Mouse (Mus musculus) layer of hippocampus, adult 9-10 months (tissue): ENCODE results near the gene Rassf3.

Source experiments
- DNase-seq: peaks from one replicate; pipeline ENCODE4 v3.0.0; 2022; ENCODE audit warnings: low spot score

Rassf3 gene

DNA sequence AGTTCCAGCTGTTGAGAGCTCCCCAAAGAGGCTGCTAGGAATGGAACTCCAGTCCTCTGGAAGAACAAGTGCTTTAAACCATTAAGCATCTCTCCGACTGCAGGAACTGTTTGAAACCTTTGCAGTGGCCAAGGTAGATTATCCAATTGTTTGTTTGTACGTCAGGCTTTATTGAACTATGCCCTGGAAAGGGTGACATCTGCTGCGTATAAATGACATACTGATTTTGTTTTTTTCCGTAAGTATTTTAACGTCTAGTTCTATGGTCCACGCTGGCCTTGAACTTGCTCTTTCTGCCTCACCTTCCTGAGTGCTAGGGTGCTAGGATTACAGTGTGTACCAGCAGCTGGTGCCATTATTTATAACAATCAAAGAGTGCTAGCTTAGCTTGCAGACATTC is 13.8 kb upstream of the Rassf3 start:
- DNase-seq, result no peak

DNA sequence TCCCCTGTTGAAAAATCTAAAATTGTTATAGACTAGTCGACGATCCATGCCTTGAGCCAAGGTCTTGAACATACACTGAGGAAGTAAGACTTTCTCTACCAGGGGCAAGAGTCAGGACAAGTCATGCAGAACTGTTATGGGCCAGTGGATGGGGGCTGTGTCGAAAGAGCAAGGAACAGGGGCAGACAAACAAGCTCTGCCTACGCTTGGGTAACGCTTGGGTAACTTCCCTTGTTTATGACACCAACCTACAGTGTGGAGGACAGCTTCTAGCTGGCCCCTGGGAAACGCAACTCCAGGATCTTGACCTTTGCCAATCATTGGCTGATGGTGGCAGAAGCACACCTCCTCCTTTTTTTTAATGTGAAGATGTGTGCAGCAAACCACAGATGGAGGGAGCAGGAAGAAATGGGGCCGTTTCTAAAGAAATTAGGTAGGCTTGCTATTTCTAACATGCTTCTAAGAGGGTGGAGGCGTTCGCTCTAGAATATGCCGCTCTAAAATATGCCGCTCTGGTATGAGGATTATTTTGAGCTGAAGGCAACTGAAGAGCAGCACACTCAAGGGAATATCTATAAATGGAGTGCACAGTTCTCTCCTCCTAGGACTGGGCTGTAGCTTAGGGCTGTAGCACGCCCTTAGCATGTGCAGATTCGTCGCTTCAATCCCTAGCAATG is 12.6 kb upstream of the Rassf3 start:
- no peak for DNase-seq

DNA sequence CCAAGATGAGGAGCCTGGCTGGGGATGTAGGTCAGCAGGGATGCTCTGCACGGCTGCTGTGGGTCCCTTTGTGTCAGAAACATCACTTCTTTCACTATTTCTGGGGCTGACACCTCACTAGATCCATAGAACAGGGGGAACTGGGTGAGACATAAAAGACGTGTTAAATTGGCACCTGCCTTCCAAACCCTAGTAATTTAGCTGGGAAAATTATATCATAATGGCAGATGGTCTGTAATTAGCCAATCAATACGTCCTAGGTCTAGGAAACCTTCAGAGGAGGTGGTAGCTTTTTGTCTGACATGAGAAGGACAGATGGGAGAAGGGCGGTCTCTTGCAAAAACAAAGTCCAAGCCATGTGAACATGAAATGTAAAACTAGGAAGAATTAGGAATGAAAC is 11.6 kb upstream of the Rassf3 start:
- DNase-seq, result no peak

DNA sequence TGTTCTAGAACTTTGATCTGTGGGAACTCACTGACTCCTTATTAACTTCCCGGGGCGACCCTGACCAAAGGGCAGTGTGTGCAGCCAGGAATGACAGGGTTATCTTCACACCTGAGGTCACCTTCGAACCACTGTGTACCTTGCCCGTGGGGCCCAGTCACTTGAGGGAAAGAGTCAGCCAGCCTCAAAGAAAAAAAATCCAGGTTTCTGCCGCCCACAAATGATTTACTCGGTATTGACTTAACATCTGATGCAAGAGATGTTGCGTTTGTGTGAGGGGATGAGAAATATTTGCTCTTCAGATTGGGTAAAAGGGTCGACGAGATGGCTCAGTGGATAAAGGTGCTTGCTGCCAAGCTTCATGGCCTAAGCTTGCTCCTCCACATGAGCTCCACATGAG is 10.2 kb upstream of the Rassf3 start:
- DNase-seq, result no peak

DNA sequence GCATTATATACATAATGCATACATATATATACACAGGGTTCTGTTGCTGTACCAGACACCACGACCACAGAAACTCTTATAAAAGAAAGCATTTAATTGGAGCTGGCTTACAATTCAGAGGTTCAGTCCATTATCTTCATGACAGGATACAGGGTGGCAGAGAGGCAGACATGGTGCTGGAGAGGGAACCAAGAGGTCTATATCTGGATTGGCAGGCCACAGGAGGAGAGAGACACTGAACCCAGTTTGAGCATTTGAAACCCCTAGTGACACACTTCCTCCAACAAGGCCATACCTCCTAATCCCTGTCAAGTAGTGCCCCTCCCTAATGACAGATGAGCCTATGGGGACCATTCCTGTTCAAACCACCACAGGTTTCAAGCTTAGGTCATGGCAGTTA is 7.2 kb upstream of the Rassf3 start:
- DNase-seq, result no peak

DNA sequence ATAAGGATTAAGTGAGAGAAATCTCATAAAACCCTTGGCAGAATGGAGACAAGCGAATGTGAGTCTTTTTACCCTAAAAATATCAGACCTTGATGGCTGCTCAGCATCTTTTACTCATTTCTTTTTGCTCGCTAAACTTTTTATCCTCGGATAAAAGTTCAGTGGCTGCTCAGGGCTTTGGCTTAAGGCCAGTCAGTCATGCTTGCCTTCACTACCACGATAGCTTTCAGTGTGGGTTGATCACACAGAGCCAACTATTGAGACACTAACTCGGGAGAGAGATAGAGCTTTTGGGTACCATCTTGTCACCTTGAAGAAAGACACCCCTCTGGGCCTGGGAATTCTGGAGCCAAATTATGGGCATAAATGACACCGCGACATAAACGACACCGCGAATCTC is 5.0 kb upstream of the Rassf3 start:
- DNase-seq, result no peak

DNA sequence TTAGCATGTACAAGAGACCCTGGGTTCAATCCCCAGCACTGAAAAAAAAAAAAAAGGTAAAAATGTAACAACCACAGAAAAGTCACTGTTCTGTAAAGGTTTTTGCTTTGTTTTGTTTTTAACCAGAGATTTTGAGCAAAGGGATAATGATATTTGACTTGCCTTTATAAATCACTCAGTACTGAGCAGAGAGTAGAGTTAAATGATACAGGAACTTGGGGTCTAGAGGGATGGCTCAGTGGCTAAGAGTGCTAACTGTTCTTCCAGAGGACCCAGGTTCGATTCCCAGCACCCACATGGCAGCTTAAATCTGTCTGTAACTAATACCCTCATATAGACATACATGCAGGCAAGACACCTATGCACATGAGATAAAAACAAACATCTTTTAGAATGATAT is 3.8 kb upstream of the Rassf3 start:
- no peak for DNase-seq

DNA sequence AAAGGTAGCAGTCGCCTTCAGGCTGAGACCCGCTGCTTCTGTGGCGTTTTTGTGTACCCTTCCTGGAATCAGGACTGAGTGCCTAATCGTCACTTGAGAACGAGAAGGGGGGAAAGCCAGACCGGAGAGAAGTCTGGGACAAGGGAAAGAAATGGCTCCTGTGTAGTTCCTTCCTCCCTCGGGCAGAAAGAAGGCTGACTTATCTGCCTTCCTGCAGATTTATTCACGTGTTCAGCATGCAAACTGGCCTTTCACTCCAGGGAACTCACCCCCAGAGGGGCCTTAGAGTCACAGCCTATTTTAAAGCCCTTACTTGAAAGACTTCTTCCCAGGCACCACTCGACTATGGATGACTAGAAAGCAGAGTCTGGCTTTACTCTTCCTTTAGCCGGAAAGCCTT is 1.3 kb upstream of the Rassf3 start:
- DNase-seq, result no peak

DNA sequence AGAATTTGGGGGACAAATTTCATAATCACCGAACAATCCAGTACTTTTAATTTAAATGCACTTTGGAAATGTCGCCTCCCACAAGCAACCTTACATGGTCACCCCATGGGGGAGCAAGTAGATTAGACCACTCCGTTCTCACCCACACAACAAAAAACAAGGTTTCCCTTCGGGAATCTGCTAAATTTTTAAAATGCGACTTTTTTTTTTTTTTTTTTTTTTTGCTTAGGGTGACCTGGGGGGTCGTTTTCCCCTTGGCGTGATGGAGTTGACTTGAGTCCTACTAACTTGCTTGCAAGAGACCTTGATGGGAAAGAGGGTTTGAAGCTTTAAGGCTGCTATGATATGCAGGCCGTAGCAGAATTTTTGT is 806 bp upstream of the Rassf3 start:
- DNase-seq, result no peak

DNA sequence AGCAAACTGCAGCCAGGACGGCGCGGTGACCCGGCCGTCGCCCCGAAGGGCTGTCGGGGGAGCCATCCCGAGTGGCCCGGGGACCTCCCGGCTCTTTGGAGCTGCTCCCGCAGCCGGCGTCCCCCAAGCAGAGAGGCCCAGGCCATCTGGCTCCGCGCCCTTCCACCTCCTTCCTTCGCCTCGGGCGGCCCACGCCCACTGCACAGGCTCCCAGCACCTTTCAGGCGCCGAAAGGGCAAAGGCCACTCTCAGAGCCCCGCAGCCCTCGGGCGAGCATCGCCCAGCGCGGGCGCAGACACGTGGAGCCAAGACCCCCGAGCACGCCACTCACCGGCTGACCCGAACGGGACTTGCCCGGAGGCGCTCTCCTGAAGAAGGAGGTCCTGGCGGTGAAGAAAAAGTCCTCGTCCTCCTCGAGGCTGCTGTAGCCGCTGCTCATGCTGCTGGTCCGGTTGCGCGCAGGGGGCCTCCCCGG is 438 bp downstream of the Rassf3 start:
- no peak for DNase-seq

DNA sequence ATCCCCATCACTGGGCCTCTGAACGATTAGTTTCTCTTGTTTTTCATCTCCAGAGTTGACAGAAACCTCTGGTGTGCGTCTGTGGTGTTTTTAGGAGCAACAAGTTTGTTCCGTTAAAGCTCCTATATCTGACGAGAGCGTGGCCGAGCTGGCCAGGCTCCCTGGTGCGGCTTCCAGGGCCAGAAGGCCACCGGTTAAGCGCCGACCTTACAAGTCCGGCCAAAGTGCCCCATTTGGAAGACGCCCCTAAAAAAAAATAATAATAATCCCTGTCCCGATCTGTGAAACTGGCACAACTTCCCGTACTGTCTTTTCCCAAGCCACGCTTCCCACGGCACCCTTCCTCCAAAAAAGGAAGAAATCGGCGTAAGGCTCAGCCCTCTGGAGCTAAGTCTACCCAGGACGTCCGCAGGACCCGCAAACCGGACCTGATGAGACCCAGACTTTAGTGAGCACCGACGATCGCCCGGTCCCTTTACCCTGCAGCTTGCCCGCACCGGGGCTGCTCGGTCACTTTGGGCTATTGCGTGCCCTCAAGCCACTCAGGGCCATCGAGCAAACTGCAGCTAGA is 961 bp downstream of the Rassf3 start:
- no peak for DNase-seq

DNA sequence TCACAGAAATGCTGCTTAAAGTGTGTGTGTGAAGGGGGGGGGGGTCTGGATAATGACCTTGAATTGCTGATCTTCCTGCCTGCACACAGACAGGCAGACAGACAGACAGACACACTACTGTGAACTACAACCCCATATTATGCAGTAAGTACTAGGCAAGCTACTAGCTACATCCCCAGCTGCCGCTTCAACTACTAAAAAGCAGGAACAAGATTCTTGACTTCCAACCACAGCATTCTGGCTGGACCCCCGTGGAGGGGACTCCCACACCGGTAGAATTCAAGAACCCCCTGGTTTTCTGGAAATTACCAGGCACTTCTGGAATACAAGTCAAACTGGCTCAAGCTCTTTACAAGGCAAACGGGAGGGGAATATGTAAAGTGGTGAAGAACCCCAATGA is 1.9 kb downstream of the Rassf3 start:
- no peak for DNase-seq

DNA sequence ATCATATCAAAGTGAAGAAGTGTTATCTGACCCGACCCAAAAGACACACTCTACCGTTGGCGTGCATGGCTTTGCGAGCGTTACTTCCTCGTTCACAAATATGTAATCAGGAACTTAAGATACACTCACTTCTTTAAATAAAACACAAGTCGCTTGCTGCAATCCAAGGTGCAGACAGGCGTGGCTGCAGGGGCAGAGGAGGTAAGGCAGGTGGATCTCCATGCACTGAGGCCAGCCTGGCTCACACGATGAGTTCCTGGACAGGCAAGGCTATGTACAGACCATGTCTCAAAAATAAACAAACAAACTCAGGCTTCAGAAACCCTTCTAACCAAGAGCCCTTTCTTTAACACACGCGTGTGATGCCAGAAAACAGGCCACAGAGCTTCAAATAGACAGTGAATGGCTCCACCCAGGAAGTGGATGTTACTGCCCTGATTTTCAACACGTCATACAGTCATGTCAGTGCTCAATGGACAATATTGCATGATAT is 2.4 kb downstream of the Rassf3 start:
- DNase-seq, result no peak

DNA sequence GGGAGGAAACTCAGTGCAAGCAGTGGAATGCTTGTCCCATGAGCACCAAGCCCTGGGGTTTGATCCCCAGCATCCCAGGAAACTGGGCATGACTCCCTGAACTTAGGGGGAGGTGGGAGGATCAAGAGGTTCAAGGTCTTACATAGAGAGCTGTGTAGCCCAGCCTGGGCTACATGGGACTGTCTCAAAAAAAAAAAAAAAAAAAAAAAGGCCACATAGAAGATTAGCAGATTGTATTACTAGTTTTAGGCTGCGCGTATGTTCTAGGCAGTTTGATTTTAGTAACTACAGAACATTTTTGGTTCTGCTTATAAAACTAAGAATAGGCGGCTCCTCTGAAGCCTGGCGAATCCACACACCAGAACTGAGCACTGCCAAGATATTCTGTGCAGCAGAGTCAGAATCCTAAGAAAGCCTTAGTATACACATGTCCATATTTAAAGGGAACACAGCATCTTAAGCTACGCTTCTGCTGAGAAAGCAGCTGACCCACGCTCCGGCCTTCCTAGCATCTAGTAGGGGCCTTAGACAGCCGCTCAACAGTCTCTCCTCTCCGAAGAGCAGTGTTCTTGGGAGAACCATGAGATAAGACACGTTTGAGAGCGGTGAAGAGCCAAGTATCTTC is 3.4 kb downstream of the Rassf3 start:
- DNase-seq, result no peak

DNA sequence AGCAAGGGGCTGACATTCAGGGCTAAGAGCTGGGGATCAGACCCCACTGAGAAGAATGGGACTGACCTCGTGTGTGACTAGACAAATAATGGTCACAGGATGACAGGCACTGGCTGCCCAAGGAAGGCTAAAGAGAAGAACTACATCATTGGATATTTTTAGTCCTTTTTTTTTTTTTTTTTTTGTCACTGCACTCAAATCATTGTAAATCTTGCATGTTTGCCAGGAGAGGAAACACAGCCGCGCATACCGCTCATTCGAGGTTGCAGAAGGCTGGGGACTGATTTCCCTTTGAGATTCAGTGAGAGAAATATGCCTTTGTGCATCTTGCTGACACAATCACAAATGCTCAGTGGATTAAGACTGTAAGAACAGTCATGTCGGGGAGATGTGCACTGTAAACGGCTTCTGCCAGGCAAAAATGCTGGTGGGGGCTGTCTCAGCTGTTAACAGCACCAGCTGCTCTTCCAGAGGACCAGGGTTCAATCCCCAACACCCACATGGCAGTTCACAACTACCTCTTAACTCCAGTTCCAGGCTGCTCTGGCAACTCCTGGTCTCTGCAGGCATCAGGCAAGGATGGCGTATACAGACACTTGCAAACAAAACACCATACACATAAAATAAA is 4.5 kb downstream of the Rassf3 start:
- DNase-seq, result no peak

DNA sequence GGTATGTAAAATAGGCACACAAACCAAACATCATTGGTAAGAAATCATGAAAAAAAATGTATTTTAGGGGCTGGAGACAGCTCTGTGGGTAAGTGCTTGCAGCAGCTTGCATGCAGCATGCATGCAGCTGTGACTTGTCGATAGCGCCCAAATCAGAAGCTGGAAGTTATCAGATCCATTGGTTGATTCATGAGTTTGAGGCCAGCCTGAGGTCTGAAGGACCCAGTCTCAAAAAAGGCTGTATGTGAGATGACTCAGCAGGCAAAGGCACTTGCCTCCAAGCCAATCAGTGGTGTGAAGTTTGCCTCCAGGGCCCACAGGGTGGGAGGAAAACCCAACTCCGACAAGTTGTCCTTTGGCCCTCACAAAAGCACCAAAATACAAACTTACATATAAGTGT is 6.5 kb downstream of the Rassf3 start:
- DNase-seq, result no peak

DNA sequence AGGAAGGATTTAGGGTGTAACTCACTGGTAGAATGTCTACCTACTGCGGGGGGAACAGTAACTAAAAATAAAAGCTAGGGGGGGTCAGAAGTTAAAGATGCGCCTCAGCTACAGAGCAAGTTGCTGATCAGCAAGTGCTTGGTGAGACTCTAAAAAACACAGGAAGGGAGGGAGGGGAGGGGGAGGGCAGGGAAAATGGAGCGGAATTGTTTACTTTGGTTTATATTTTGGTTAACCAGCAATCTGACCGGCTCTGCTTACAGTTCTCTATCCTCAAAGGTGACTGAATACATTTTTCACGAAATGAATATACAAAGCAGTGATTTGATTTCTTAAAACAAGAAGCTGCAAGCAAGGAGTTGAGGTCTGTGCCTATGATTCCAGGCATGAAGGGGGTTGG is 7.2 kb downstream of the Rassf3 start:
- no peak for DNase-seq

DNA sequence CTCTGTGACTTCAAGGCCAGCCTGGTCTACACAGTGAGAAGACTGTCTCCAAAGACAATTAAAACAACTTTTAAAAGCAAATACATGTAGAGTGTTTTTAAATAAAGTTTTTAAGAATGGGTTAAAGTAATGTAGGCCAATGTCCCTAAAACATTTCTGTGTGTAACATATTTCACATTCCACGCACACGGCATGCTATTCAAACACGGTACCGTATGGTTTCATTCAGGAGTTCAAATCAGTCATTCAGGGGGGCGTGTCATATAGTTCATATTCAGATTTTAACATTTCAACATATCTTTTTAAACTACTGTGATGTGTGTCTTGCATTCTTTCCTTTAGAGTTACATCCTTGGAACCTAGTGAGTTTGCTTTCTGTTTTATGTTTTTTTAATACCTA is 7.9 kb downstream of the Rassf3 start:
- DNase-seq, result no peak

DNA sequence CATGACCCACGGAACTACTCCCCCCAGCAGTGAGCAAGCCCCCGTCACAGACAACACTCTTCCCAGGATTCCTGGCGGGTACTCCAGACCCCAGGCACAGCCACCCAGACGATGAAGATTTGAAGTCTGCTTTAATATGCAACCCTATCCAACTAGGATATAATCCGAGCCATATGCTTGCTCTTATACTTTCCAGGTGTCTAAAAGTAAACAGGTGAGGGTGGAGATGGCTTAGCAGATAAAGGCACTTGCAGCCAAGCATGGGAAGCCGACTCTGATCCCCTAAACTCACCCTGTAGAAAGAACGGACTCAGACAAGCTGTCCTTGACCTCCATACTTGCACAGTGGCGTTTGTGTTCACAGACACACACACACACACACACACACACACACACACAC is 8.4 kb downstream of the Rassf3 start:
- DNase-seq, result no peak

DNA sequence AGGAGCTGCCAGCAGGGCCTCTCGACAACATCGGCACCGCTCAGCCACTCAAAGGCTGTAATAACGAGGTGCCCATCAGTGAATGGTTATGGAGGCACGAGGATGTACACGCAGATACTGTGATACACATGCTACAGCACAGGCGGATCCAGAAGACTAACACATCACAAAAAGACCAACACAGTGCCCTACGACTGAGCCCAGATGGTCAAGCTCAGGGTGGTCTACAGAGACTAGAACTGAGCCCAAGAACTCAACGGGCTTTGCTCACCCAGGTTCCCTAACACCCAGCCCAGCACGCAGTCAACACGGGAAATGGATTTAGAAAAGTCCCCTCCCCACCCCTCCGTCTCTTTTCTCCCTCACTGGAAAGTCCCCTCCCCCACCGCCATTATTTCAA is 9.1 kb downstream of the Rassf3 start:
- no peak for DNase-seq

DNA sequence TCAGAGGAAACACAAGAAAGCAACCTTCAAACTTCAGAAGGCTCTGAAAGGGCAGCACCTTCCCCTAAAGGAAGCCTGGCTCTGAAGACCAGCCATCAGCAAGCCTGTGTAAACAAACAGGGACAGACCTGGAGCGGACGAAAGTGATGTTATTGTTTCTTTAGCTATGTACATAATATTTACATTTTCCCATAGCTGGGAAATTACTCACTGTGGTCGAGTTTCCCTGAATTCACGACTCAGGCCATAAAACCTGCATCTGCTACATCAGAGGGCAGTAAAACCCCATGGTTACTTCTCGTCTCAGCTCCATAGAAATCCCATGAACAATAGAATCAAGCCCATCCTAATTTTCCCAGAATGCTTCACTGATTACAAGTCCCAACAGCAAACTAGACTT is 11.1 kb downstream of the Rassf3 start:
- no peak for DNase-seq

DNA sequence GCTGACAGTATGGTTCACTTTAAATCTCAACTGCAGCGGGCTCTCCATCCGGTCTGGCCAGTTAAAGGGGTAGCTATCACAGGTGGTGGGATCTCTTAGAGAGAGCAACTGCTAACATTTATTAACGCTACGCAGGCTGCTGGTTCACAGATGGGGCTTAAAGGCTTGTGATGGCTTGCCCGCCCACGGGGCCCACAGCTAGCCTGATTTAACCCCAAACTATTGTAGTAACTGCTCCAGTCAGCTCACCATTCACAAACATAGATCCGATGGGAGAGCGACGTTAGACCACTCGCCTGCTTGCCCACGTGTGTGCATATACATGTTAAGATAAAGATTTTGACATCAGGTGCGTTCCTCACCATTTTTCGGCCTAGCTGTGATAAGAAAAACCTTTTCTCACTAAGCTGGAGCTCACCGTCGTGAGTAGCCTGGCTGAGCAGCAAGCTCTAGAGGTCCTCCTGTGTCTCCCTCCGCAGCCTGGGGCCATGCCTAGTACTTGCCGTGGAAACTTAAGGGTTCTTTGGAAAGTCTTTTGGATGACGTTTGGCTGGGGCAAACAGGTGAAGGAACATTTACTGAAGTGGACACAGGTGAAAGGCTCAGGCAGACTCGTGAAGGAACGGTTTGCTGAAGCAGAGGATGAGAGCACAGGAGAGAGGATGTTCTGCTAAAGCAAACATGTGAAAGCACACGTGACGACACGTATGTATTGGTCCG is 13.8 kb downstream of the Rassf3 start:
- DNase-seq, result no peak
